Mouse (Mus musculus) midbrain, embryonic 13.5 days (tissue): ENCODE measurements around the gene Fmo2. TPM values are rescaled to one million over a fixed set of nuclear protein-coding genes. Genes with fewer than 3 reads are reported as not detected.

Source experiments
- ATAC-seq: fragments of 200-750 bp; cut with Nextera tagmentation; 2 replicates; pipeline ENCODE4 v1.8.0; 2017; ENCODE audit warnings: mild to moderate bottlenecking, moderate TSS enrichment, moderate library complexity
- H3K27ac ChIP-seq: fragments of 300-500 bp; sonication (generic); 2 replicates; pipeline ENCODE4 v1.5.1; 2015; ENCODE audit warnings: inconsistent platforms, mild to moderate bottlenecking, moderate library complexity
- H3K27me3 ChIP-seq: fragments of 300-500 bp; sonication (generic); 2 replicates; pipeline ENCODE4 v1.6.1; 2015; ENCODE audit warnings: mild to moderate bottlenecking, inconsistent platforms
- H3K36me3 ChIP-seq: fragments of 300-500 bp; sonication (generic); 2 replicates; pipeline ENCODE4 v1.6.1; 2015; ENCODE audit warnings: mild to moderate bottlenecking, inconsistent platforms
- H3K4me1 ChIP-seq: fragments of 300-500 bp; sonication (generic); replicated peaks from 2 replicates; pipeline ENCODE4 v1.6.1; 2015; ENCODE audit warnings: inconsistent platforms
- H3K4me2 ChIP-seq: fragments of 300-500 bp; sonication (generic); replicated peaks from 2 replicates; pipeline ENCODE4 v1.6.1; 2015; ENCODE audit warnings: moderate library complexity, mild to moderate bottlenecking, inconsistent platforms
- H3K4me3 ChIP-seq: fragments of 300-500 bp; sonication (generic); replicated peaks from 2 replicates; pipeline ENCODE4 v1.5.1; 2015; ENCODE audit warnings: mild to moderate bottlenecking, inconsistent platforms
- H3K9ac ChIP-seq: fragments of 300-500 bp; sonication (generic); replicated peaks from 2 replicates; pipeline ENCODE4 v1.6.1; 2015; ENCODE audit warnings: mild to moderate bottlenecking, inconsistent platforms
- H3K9me3 ChIP-seq: fragments of 300-500 bp; sonication (generic); 2 replicates; pipeline ENCODE4 v1.6.1; 2016; ENCODE audit warnings: mild to moderate bottlenecking, inconsistent platforms
- WGBS: fragments of 180-500 bp; shearing (Covaris S2); methylation state at CpG from one replicate; pipeline ENCODE4 v1.1.7; 2015; 5-methylcytosine and 5-hydroxymethylcytosine counted together
- polyA plus RNA-seq: library from polyadenylated mRNA; unstranded; fragments of >200 nt; fragmentation: Nextera tagmentation; extraction: Ambion mirVana; gene quantifications from 2 replicates; pipeline ENCODE4 v1.2.1, GENCODE M21; 2015

The Fmo2 gene
- polyA plus RNA-seq, 1 experiment from 2014 or later = not detected

GRCm38 (mm10) chr1:162930631-162931030, 32.1 kb upstream of the Fmo2 start:
- no peaks in the 10 kb centered on the region for H3K4me1 ChIP-seq
- no peaks in the 10 kb centered on the region for H3K9me3 ChIP-seq
- ATAC-seq = no peak
- WGBS = 71% methylated on average over 2 of the region's 2 CpGs
- H3K4me2 ChIP-seq = no peak overlapping the region
- no peak overlapping the region for H3K9ac ChIP-seq
- H3K27me3 ChIP-seq = no peaks in the 10 kb centered on the region
- H3K36me3 ChIP-seq = no peaks in the 10 kb centered on the region
- H3K4me3 ChIP-seq = no peak overlapping the region
- H3K27ac ChIP-seq = no peak overlapping the region

GRCm38 (mm10) chr1:162929146-162929545, 30.6 kb upstream of the Fmo2 start:
- 91% methylated on average over 3 of the region's 3 CpGs for WGBS
- ATAC-seq = no peak
- Histone ChIP-seq H3K27me3 (no peaks in the 10 kb centered on the region), H3K4me1 (no peaks in the 10 kb centered on the region), H3K27ac (no peak overlapping the region), H3K36me3 (no peaks in the 10 kb centered on the region), H3K9me3 (no peaks in the 10 kb centered on the region), H3K9ac (no peak overlapping the region), H3K4me3 (no peak overlapping the region), H3K4me2 (no peak overlapping the region)

- Histone ChIP-seq H3K9me3 (no peaks in the 10 kb centered on the region), H3K4me1 (no peaks in the 10 kb centered on the region), H3K4me3 (no peak overlapping the region), H3K9ac (no peak overlapping the region), H3K27ac (no peak overlapping the region), H3K36me3 (no peaks in the 10 kb centered on the region), H3K4me2 (no peak overlapping the region), H3K27me3 (no peaks in the 10 kb centered on the region)
- no peak for ATAC-seq
- WGBS = 91% methylated on average over 1 of the region's 1 CpGs
Observed at GRCm38 (mm10) chr1:162925121-162925520, 26.6 kb upstream of the Fmo2 start.

- no peak for ATAC-seq
- H3K27ac ChIP-seq = no peak overlapping the region
- H3K4me1 ChIP-seq = no peaks in the 10 kb centered on the region
- H3K4me2 ChIP-seq = no peak overlapping the region
- no peak overlapping the region for H3K4me3 ChIP-seq
- no peaks in the 10 kb centered on the region for H3K36me3 ChIP-seq
- WGBS = 83% methylated on average over 8 of the region's 8 CpGs
- H3K9me3 ChIP-seq = no peaks in the 10 kb centered on the region
- H3K27me3 ChIP-seq = no peaks in the 10 kb centered on the region
- H3K9ac ChIP-seq = no peak overlapping the region
Observed at GRCm38 (mm10) chr1:162916661-162917060, 18.1 kb upstream of the Fmo2 start.

GRCm38 (mm10) chr1:162914932-162915556, 16.5 kb upstream of the Fmo2 start:
- no peak for ATAC-seq
- Histone ChIP-seq H3K36me3 (no peaks in the 10 kb centered on the region), H3K27ac (no peak overlapping the region), H3K4me3 (no peak overlapping the region), H3K9me3 (no peaks in the 10 kb centered on the region), H3K4me2 (no peak overlapping the region), H3K9ac (no peak overlapping the region), H3K4me1 (no peaks in the 10 kb centered on the region), H3K27me3 (no peaks in the 10 kb centered on the region)
- WGBS = 91% methylated on average over 4 of the region's 4 CpGs

- H3K4me3 ChIP-seq = no peak overlapping the region
Observed at GRCm38 (mm10) chr1:162912085-162912484, 13.6 kb upstream of the Fmo2 start.

GRCm38 (mm10) chr1:162901879-162902278, 3.4 kb upstream of the Fmo2 start:
- Histone ChIP-seq H3K9me3 (no peaks in the 10 kb centered on the region), H3K36me3 (no peaks in the 10 kb centered on the region), H3K9ac (no peak overlapping the region), H3K4me2 (no peak overlapping the region), H3K27me3 (no peaks in the 10 kb centered on the region), H3K4me1 (no peaks in the 10 kb centered on the region), H3K4me3 (no peak overlapping the region), H3K27ac (no peak overlapping the region)
- ATAC-seq = peak; percentile 45; the same call in 1 of the 2 replicates
- 73% methylated on average over 4 of the region's 4 CpGs for WGBS

More at GRCm38 (mm10) chr1:162912085-162912484, 13.6 kb upstream of the Fmo2 start:
- no peak for ATAC-seq
- no peaks in the 10 kb centered on the region for H3K4me1 ChIP-seq
- no peak overlapping the region for H3K27ac ChIP-seq
- H3K36me3 ChIP-seq = no peaks in the 10 kb centered on the region
- H3K9ac ChIP-seq = no peak overlapping the region
- no peaks in the 10 kb centered on the region for H3K9me3 ChIP-seq
- H3K4me2 ChIP-seq = no peak overlapping the region
- no peaks in the 10 kb centered on the region for H3K27me3 ChIP-seq

GRCm38 (mm10) chr1:162895900-162896299, 2.6 kb downstream of the Fmo2 start:
- no peak overlapping the region for H3K9ac ChIP-seq
- H3K27me3 ChIP-seq = no peaks in the 10 kb centered on the region
- peak; percentile 65 for ATAC-seq
- H3K36me3 ChIP-seq = no peaks in the 10 kb centered on the region
- 41% methylated on average over 6 of the region's 6 CpGs for WGBS
- no peak overlapping the region for H3K4me3 ChIP-seq
- no peak overlapping the region for H3K4me2 ChIP-seq
- H3K9me3 ChIP-seq = no peaks in the 10 kb centered on the region
- H3K4me1 ChIP-seq = no peaks in the 10 kb centered on the region
- no peak overlapping the region for H3K27ac ChIP-seq

- Histone ChIP-seq H3K4me1 (no peaks in the 10 kb centered on the region), H3K27me3 (no peaks in the 10 kb centered on the region), H3K4me3 (no peak overlapping the region), H3K9me3 (no peaks in the 10 kb centered on the region), H3K9ac (no peak overlapping the region), H3K4me2 (no peak overlapping the region), H3K36me3 (no peaks in the 10 kb centered on the region), H3K27ac (no peak overlapping the region)
- 94% methylated on average over 6 of the region's 6 CpGs for WGBS
- ATAC-seq = no peak
Observed at GRCm38 (mm10) chr1:162893014-162893413, 5.5 kb downstream of the Fmo2 start.

GRCm38 (mm10) chr1:162891980-162892451, 6.5 kb downstream of the Fmo2 start:
- no peaks in the 10 kb centered on the region for H3K36me3 ChIP-seq
- H3K27ac ChIP-seq = no peak overlapping the region
- H3K4me3 ChIP-seq = no peak overlapping the region
- no peaks in the 10 kb centered on the region for H3K4me1 ChIP-seq
- no peak for ATAC-seq
- H3K9ac ChIP-seq = no peak overlapping the region
- H3K27me3 ChIP-seq = no peaks in the 10 kb centered on the region
- WGBS = 87% methylated on average over 6 of the region's 6 CpGs
- H3K4me2 ChIP-seq = no peak overlapping the region
- H3K9me3 ChIP-seq = no peaks in the 10 kb centered on the region

GRCm38 (mm10) chr1:162888646-162889045, 9.9 kb downstream of the Fmo2 start:
- no peak overlapping the region for H3K4me3 ChIP-seq
- H3K4me1 ChIP-seq = no peaks in the 10 kb centered on the region
- no peak overlapping the region for H3K9ac ChIP-seq
- no peaks in the 10 kb centered on the region for H3K9me3 ChIP-seq
- H3K4me2 ChIP-seq = no peak overlapping the region
- WGBS = 93% methylated on average over 12 of the region's 12 CpGs
- ATAC-seq = no peak
- no peak overlapping the region for H3K27ac ChIP-seq
- no peaks in the 10 kb centered on the region for H3K27me3 ChIP-seq
- H3K36me3 ChIP-seq = no peaks in the 10 kb centered on the region

GRCm38 (mm10) chr1:162887644-162888043, 10.9 kb downstream of the Fmo2 start:
- H3K27ac ChIP-seq = no peak overlapping the region
- ATAC-seq = no peak
- H3K4me1 ChIP-seq = no peaks in the 10 kb centered on the region
- H3K9me3 ChIP-seq = no peaks in the 10 kb centered on the region
- H3K4me3 ChIP-seq = no peak overlapping the region
- H3K4me2 ChIP-seq = no peak overlapping the region
- H3K9ac ChIP-seq = no peak overlapping the region
- H3K27me3 ChIP-seq = no peaks in the 10 kb centered on the region
- 97% methylated on average over 7 of the region's 7 CpGs for WGBS
- H3K36me3 ChIP-seq = no peaks in the 10 kb centered on the region
